Mouse (Mus musculus) lung, adult 2 months (tissue): ENCODE measurements around the gene Krtdap.

Experiments
- CTCF ChIP-seq: fragments of 200-500 bp; IDR thresholded peaks from 2 replicates; pipeline ENCODE4 v1.5.1; 2011; ENCODE audit warnings: mild to moderate bottlenecking, low read length, control low read depth; ENCODE audit not compliant: insufficient read depth
- POLR2A ChIP-seq: fragments of 200-500 bp; IDR thresholded peaks from 2 replicates; pipeline ENCODE4 v1.6.1; 2011; ENCODE audit warnings: low read depth, mild to moderate bottlenecking, control low read depth, low read length, borderline replicate concordance; ENCODE audit errors: extremely low read depth

GRCm38 (mm10) chr7:30766408-30766807 is 21.3 kb upstream of the Krtdap start:
- no peak for TF ChIP-seq CTCF
- TF ChIP-seq POLR2A: no peak
